Mouse (Mus musculus) spleen, adult 12 weeks (tissue): Measurements from ENCODE around the gene Mpo.
A peak's percentile ranks its signal among the peaks of the same experiment; 100 is the strongest.

Experiments
- DNase-seq: peaks from one replicate; pipeline ENCODE4 v3.0.0; 2022; ENCODE audit warnings: low spot score

The Mpo gene

DNA sequence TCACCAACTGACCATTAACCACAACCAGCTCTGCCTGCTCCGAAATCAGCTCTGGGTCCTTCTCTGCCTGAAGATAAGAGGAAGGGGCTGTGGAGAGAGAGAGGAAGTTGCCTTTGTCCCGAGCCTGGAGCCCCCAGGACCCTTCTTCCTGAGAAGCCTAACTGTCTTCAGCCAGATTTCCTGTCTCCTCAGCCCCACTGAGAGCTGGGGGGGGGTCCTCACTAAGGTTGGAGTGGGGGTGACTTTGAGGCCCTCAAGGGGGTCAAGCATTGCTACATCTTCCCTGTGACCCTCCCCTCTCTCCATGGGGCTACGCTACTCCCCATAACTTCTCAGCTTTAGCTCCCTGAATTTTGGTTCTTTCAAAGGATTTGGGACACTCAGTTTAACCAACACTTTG lies at the start of gene Mpo:
Mpo (plus strand) TSS at position 122 of the 400 bp plus-strand sequence.
- no peak for DNase-seq

DNA sequence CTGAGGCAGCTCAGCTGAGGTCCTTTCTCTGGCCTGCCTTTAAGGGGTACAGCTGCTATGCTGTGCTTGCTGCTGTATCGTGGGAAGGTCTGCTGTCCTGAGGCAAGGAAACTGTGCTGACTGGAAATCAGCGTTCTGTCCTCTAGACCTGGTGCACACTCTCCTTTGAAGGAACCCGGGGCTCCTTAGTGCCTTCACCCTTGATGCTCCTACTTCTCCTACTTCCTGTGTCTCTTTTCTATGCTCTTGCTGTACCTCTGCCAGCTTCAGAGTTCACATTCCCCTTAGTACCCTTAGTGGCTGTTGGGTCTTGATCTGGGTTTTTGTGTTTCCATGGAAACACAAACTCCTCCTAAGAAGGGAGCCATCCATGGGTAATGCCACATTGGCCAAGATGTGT lies 49.7 kb upstream of the Mpo start:
- DNase-seq: no peak

DNA sequence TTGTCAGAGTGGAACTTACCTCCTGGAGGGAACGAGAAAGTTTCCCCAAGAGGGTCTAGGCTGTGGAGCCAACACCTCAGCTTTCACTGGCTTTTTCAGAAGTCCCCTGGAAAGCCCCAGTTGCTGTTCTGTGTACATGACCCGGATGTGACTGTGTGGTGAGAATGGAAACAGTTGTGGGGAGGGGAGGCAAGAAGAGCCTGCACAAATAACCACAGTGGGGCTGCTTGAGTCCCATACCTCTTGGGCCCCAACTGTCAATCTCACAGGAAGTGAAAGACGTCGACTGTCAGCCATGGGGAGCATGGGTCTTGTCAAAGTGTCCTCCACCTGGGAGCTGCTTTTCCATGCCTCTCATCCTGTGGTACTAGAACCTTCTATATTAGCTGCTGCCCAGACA lies 48.4 kb upstream of the Mpo start:
- peak; percentile 65 for DNase-seq

DNA sequence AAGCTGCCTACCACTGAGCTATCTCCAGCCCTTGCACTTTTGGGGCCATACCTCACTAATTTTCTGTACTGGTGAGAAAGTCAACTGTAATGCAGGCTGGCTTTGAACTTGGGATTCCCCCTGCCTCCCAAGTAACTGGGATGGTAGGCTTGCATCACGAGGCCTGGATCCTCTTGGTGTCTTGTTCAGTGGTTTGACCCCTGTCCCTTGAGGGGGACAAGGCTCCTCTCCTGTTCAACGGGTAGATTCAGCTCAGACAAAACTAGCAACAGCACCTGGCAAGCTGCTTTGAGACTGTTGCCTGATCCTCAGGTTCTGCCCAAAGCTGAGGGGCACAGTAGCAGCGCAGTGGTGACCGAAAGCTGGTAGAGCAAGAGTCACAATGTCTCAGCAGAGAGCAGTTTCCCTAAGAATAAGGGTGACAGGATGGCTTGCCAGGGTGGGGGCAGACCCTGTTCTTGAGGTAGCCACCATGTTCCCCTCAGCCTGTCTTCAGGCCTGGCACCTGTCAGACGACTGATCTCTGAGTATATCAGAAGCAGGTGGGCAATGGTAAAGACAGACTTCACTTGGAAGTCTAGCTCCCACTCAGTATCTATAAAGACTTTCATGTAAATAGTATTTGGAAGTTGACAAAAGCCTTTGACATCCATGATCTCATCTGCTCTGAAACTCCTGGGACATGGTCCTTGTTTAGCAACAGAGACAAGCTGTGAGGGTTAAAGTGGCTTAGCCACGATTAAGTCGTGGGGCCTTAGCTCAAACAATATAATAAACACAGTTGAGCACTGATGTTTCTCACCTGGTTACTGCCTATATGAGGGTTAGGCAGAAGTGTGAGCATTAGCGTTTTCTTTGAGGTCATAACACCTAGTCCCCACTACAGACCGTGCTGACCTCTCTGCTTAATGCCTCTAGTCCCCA lies 47.5 kb upstream of the Mpo start:
- no peak for DNase-seq

DNA sequence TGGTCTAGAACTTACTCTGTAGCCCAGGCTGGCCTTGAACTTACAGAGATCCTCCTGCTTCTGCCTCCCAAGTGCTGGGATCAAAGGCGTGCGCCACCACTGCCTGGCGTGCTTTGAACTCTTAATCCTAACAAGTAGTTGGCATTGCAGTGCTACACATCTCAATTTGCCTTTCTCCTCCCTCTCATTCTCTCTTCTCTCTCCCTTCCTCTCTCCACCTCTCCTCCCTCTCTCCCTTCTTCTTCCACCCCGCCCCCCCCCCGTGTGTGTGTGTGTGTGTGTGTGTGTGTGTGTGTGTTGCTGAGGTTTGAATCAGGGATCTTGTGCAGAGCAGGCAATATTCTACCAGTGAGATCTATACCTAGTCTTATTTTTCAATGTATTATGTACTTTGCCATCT lies 46.1 kb upstream of the Mpo start:
- DNase-seq: no peak

DNA sequence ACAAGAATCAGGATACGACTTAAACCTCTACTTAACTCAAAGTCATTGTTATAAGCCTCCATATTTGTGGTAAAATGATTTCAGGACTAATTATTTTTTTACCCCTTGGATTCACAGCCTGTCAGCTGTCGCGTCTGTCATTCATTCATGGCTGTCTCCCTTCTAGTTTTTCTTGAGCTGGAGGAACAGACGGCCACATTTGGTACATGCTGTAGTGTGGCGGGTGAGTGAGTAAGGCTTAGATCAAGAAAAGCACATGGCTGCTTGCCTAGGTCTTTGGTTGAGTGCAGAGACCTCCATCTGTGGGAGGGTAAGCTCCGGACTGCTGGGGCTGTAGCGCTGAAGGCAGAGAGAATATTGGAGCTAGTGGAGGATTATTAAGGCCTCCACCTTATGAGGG lies 45.7 kb upstream of the Mpo start:
- DNase-seq: no peak

DNA sequence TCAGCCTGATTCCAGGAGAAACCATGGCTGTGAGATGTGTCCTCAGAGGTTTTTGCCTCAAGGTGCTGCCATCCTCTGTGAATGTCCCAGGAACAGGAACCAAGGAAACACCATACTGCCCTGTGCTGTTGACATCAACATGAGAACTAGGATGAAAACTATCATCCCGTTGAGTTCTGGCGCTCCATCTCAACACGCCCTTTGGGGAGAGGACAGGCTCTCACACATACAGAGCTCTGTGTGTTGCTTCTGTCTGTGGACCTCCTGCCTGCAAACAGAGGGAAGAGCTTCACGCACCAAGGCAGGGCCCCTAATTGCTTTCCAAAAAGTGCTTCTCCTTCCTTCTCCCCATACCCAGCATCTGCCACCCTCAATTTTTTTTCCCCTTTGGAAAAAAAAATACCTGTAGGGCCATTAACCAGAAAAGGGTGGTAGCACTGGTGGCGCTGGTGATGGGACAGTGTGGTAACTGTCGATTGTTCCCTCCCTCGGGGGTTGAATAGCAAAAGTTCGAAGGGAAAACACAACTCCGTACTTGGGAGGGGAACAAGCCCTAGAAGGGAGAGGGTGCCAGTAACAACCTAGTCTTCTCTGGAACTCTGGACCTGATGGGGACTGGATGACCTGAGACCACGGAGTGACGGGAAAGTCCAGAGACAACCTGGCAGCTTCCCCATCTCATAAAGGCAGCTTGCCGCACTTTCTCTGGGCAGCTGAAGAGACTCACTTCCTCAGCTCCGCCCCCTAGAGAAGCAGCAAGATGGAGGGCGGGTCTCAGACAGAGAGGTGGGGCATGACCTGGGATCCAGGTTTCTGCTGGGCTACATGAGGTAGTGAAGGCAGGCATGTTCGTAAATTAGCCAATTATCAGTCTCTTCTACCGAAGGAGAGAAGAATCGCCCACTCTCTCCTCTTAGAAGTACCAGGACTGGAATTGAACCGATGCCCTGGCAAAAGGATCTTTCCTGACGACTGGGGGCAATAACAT lies 45.0 kb upstream of the Mpo start:
- peak; percentile 78 for DNase-seq

DNA sequence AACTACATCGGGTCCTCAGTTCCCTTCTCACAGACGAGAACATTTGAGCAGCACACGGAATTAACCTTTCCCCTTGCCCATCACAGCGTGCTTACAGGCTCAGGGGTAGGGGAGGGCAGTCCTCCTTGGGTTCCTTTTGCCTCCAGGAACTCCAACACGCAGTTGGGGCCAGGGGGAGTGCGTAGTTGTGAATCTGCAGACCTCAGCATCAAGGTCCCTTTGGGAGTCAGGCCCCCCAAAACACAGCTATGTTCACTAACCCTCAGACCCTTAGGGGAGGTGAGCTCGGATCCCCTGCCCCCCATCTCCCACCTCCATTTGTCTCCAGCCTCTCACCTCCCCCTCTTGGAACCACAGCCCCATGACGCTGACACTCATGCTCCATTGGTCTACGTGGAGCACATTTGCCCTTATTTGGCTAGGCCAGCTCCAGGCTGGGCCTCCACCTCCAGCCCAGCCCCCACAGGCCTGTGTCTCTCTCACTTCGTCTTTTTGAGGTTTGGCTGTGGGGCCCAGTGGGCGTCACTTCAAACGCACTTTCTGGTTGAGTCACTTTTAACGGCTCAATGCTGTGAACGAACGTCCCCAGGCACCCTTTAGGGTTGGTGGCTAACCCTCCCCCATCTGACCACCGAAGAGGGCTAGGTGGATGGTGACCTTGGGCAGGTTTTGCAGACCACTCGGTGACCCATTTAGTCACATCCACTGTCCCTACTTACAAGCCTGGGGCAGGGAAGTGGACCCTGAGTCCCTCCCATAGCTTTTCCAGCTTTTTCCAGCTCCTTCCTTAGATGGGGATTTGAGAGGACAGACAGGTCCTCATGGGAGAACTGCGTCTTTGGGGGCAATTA lies 44.0 kb upstream of the Mpo start:
- DNase-seq: peak; percentile 84

DNA sequence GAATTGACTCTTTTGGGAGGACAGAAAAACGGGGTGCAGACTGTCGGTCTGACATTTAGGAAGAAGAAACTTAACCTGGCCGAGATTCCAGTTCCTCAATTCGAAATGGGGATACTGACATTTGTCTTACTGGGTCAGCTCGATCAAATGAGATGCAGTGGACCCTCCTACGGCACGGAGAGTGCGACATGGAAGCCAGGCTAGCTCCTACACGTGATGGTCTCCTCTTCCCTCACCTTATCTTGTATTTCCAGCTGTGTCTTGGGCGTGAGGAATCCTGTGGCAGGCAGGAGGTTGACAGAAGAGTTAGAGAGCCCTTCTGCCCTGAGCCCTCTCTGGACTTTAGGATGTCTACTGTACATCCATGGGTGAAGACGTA lies 43.3 kb upstream of the Mpo start:
- DNase-seq: peak; percentile 57

DNA sequence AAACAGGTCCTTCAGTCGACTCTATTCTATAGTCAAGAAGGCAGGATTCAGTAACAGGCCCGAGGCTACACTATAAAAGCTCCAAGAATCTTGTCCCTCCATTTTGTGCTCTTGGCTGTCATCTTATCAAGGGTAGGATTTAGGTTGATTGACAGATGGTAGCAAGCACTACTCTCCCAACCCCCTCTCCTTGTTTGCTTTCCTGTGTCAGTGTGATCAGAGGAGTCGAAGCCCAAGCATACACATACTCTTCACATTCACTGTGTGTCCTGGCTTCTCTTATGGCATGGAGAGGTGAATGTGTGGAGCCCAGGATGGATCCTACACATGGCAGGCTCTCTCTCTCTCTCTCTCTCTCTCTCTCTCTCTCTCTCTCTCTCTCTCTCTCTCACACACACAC lies 42.9 kb upstream of the Mpo start:
- DNase-seq: peak; percentile 45

DNA sequence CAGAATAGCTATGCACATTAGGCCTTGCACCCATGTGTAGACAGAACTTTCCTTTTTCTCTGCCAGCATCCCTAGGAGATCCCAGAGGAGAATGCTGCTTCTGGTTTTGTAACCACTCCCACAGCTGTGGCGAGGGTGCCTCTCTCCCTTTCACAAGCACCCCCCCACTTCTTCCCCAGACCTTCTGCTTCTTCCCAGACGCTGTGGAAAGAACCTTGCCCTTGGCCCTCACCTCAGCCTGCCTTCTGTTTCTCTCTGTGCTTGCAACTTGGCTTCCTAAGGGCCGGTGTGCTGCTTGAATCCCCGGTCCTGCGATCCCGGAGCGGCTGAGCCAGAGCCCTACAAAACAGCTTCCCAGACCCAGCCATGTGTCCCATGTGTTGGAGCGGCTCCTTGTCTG lies 42.4 kb upstream of the Mpo start:
- no peak for DNase-seq

DNA sequence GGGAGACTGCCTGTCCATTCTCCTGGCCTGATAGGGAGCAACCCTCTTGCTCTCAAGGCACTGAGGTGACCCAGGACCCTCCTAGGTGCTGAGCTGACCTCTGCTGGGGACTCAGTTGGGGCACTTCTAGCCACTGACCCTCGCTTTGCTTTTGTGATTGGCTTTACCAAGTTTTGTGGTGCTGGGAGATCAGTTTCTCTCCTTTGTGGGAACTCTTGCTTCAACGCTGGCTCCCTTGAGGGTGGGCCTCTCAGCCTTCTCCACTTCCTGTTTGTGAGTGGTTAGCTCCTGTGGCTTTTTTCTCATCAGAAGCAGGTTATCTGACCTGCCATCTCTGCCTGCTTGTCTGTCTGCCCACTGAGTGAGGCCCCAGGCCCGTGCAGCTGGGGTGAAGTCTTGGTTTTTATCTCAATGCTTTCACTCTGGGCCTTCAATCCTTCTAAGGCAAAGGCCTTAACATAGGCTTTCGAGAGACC lies 41.9 kb upstream of the Mpo start:
- peak; percentile 51 for DNase-seq

DNA sequence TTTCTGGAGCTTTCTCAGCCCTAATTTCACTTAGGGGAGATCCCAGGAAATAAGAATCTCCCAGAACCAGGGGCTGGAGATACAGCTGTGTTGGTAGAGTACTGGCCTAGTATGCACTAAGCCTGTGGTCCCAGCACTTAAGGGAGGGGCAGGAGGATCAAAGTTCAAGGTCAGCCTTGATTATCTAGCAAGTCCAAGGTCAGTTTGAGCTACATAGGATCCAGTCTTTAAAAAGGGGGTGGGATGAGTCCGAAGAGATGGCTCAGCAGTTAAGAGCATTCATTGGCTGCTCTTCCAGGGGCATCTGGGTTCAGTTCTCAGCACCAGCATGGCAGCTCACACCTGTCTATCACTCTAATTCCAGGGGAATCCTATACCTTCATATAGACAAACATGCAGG lies 41.1 kb upstream of the Mpo start:
- DNase-seq: no peak

DNA sequence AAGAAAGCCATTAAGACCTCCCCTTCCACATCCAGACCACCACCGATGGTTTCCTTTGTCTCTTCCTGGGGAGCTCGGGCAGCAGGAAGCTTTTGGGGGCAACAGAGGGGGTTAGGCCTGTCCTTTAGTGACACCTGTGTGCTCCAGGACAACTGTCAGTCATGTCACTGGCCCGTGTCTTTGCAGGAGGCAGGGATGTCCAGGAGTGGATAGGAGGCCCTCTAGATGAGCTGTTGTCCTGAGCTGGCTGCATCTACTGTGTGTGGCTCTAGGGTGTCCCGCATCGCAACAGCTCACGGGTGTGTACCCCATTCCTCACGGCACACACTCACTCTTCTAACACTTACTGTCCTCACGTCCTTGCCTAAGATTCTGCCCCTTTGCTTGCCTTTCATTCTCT lies 40.1 kb upstream of the Mpo start:
- DNase-seq: no peak

DNA sequence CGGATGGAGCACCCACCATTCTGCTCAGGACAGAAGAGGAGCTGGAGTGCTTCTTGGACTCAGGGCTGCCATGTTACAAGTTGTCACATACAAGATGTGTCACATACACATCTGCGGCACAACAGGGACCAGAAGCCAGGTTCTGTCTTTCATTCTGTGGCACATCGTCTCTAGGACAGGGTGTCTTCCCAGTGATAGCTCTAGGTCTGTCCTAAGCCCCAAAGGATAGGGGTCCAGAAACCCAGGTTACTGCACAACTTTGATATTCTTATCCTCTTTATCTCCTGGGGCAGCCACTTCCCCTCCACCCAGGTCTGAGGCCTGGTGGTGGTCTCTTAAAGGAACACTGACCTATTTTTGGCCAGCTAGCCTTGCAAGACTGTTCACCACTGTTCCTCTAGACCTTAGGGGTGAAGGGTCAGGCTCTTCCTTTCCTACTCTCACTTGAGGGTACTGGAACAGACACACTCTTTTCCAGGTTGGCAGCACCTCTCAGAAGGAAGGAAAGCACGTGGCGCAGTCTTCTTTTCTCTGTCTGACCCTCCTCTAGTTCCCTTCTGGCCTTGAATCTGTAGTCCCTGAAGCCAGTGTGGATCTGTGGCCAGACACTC lies 39.4 kb upstream of the Mpo start:
- no peak for DNase-seq

DNA sequence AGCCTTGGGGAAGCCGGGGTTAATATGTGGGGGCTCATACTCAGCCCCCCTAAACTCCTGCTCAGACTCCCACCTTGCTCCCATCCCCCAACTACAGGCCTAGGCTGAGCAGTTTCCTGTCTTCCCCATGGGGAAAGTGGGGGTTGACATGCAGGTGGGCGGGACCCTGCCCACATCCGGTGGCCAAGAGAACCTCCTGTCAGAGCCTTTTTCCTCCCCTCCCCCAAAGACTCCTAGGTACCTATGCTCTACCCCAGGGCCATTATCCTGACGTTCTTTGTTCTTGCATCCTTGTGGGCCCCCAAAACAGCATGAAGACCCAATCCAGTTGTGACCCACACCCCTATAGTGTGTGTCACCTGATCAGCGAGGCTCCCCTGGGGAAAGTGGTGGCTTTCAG lies 38.8 kb upstream of the Mpo start:
- DNase-seq: peak; percentile 65

DNA sequence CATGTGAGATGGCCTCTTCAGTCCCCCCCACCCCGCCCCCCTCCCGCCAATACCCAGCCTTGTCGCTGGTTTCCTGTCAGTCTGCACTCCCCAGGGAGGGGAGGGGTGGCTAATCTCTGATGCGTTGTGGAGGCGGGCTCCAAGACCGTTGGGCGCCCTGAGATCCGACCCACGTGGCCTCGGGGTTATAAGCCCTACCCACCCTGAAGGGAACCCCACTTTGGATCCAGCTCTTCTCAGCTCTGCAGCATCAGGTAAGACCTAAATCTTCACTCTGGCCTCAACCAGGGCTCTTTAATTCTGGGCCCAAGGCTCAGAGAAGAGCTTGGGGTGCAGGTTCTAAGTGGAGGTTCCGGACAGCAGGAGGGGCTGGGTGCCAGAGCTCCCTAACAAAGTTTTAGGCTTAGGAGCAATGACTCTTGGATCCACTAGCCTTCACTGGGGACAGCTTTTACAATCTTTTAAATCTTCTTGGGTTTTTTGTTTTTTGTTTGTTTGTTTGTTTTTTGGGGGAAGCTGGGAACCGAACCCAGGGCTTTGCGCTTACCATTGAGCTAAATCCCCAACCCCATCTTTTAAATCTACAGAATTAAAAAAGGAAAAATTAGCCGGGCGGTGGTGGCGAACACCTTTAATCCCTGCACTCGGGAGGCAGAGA lies 37.9 kb upstream of the Mpo start:
- peak; percentile 90 for DNase-seq

DNA sequence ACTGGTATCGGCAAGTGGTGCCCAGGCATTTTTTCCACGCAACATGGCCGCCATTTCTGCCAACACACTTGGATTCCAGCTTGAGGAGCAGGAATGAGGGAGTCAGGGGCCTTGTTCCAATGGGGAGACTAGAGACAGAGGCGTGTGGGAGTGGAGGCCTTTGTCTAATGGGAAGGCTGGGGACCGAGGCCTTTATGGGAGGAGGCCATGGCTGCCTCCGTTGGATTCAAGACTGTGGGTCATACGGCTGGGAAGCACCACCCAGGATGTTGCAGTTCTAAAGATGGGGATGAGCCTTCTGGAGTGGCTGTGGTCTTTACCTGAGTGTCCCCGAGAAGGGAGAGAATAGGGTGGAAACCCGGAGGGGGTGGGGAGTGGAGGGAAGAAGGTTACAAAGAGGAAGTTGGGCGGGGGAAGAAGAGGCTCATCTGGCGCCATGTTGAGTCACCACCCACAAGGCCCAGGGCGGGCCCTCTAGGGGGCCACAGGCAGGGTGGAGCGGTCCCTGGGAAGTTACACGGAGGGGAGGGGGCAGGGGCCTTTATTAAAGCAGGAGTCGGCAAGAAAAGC lies 37.0 kb upstream of the Mpo start:
- peak; percentile 67 for DNase-seq

DNA sequence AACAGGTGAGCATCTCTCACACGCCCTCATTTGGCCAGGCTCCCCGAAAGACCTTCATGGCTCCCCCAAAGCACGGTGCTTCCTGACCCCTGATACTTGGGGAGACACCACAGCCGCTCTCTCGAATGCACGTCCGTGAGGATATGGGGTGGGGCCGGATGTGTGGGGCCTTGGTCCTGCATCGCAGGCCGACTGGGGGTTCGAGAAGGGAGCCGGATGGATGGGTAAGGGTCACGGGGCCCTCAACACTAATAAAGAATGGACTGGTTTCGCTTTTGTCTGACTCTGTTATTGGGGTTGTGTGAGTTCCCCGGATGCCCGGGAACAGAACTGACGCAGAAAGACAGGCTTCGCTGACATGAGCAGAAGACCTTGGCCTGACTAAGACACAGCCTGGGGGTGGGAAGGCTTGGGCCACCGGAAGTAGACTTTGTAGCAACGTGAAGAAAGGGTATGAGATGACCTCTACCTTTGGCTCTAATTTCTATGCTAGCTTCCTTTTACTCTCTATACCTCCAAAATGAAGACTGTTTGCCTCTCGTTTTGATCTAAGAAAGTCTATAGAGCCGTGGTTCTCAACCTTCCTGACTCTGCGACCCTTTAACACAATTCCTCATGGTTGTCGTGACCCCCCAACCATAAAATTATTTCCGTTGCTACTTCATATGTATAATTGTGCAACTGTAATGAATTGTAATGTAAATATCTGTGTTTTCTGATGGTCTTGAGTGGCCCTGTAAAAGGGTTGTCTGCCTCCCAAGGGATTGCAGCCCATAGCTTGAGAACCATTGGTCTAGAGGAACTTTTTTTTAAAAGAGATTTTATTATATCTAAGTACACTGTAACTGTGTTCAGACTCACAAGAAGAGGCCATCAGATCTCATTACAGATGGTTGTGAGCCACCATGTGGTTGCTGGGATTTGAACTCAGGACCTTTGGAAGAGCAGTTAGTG lies 36.1 kb upstream of the Mpo start:
- DNase-seq: peak; percentile 46
